Mouse (Mus musculus): ENCODE measurements around the gene Tspan9. TPM values are rescaled to one million over a fixed set of nuclear protein-coding genes. Genes with fewer than 3 reads are reported as not detected.

Tspan9 gene
- polyA plus RNA-seq, 1 experiment from 2014 or later, result 19.6 TPM

- ATAC-seq (no peak), DNase-seq (no peak)
- Histone ChIP-seq H3K9ac (replicated peaks) (no peak overlapping the region), H3K4me1 (ENCODE audit: insufficient read depth) (peaks cover 6% of the 10 kb centered on the region), H3K4me3 (ENCODE audit: low read depth, low read length) (no peak overlapping the region), H3K4me2 (ENCODE audit: low read depth, low read length) (no peak overlapping the region), H3K27ac (ENCODE audit: low read depth) (no peak overlapping the region), H3K27me3 (ENCODE audit: insufficient read depth, low read length) (no peaks in the 10 kb centered on the region), H3K9me3 (ENCODE audit: low read length) (no peaks in the 10 kb centered on the region), H3K36me3 (replicated peaks; ENCODE audit: insufficient read depth, low read length) (no peaks in the 10 kb centered on the region)
- WGBS (ENCODE audit: insufficient replicate concordance), result 67% methylated on average over 5 of the region's 5 CpGs
- TF ChIP-seq CTCF (IDR thresholded peaks at IDR 0.05; ENCODE audit: low read depth) (no peak), EP300 (IDR thresholded peaks at IDR 0.05; ENCODE audit: low read depth) (no peak)
Observed at GRCm38 (mm10) chr6:128061342-128061741, 82.1 kb downstream of the Tspan9 start.

- TF ChIP-seq EP300 (IDR thresholded peaks at IDR 0.05; ENCODE audit: low read depth), result no peak
- no peak for TF ChIP-seq CTCF (IDR thresholded peaks at IDR 0.05; ENCODE audit: low read depth)
- Histone ChIP-seq H3K27me3 (ENCODE audit: insufficient read depth, low read length) (no peaks in the 10 kb centered on the region), H3K9ac (replicated peaks) (no peak overlapping the region), H3K27ac (ENCODE audit: low read depth) (no peak overlapping the region), H3K36me3 (replicated peaks; ENCODE audit: insufficient read depth, low read length) (no peaks in the 10 kb centered on the region), H3K4me3 (ENCODE audit: low read depth, low read length) (no peak overlapping the region), H3K4me2 (ENCODE audit: low read depth, low read length) (no peak overlapping the region), H3K4me1 (ENCODE audit: insufficient read depth) (no peaks in the 10 kb centered on the region), H3K9me3 (ENCODE audit: low read length) (no peaks in the 10 kb centered on the region)
- DNase-seq (no peak), ATAC-seq (no peak)
- WGBS (ENCODE audit: insufficient replicate concordance), result 75% methylated on average over 9 of the region's 9 CpGs
Observed at GRCm38 (mm10) chr6:128058570-128058969, 84.8 kb downstream of the Tspan9 start.

- Histone ChIP-seq H3K27me3 (ENCODE audit: insufficient read depth, low read length) (no peaks in the 10 kb centered on the region), H3K36me3 (replicated peaks; ENCODE audit: insufficient read depth, low read length) (no peaks in the 10 kb centered on the region), H3K9me3 (ENCODE audit: low read length) (no peaks in the 10 kb centered on the region), H3K27ac (ENCODE audit: low read depth) (no peak overlapping the region), H3K4me3 (ENCODE audit: low read depth, low read length) (no peak overlapping the region), H3K4me1 (ENCODE audit: insufficient read depth) (no peaks in the 10 kb centered on the region), H3K9ac (replicated peaks) (no peak overlapping the region), H3K4me2 (ENCODE audit: low read depth, low read length) (no peak overlapping the region)
- TF ChIP-seq CTCF (IDR thresholded peaks at IDR 0.05; ENCODE audit: low read depth) (no peak), EP300 (IDR thresholded peaks at IDR 0.05; ENCODE audit: low read depth) (no peak)
- ATAC-seq, result no peak
- WGBS (ENCODE audit: insufficient replicate concordance), result 79% methylated on average over 7 of the region's 7 CpGs
- DNase-seq, result no peak
Observed at GRCm38 (mm10) chr6:128058157-128058556, 85.2 kb downstream of the Tspan9 start.

GRCm38 (mm10) chr6:128053000-128053732 lies 90.2 kb downstream of the Tspan9 start:
- H3K27ac ChIP-seq (ENCODE audit: low read depth), result no peak overlapping the region
- 61% methylated on average over 10 of the region's 10 CpGs for WGBS (ENCODE audit: insufficient replicate concordance)
- DNase-seq, result no peak
- no peaks in the 10 kb centered on the region for H3K4me1 ChIP-seq (ENCODE audit: insufficient read depth)
- no peaks in the 10 kb centered on the region for H3K9me3 ChIP-seq (ENCODE audit: low read length)
- no peak overlapping the region for H3K4me3 ChIP-seq (ENCODE audit: low read depth, low read length)
- TF ChIP-seq EP300 (IDR thresholded peaks at IDR 0.05; ENCODE audit: low read depth) (no peak), CTCF (IDR thresholded peaks at IDR 0.05; ENCODE audit: low read depth) (no peak)
- H3K4me2 ChIP-seq (ENCODE audit: low read depth, low read length), result no peak overlapping the region
- H3K36me3 ChIP-seq (replicated peaks; ENCODE audit: insufficient read depth, low read length), result no peaks in the 10 kb centered on the region
- H3K9ac ChIP-seq (replicated peaks), result no peak overlapping the region
- H3K27me3 ChIP-seq (ENCODE audit: insufficient read depth, low read length), result no peaks in the 10 kb centered on the region
- no peak for ATAC-seq

GRCm38 (mm10) chr6:128047671-128048070 lies 95.7 kb downstream of the Tspan9 start:
- ATAC-seq, result no peak
- no peaks in the 10 kb centered on the region for H3K9me3 ChIP-seq (ENCODE audit: low read length)
- H3K27me3 ChIP-seq (ENCODE audit: insufficient read depth, low read length), result no peaks in the 10 kb centered on the region
- no peak overlapping the region for H3K9ac ChIP-seq (replicated peaks)
- H3K4me3 ChIP-seq (ENCODE audit: low read depth, low read length), result no peak overlapping the region
- 55% methylated on average over 7 of the region's 7 CpGs for WGBS (ENCODE audit: insufficient replicate concordance)
- peaks cover 6% of the 10 kb centered on the region; the same call in 1 of the 2 replicates for H3K4me1 ChIP-seq (ENCODE audit: insufficient read depth)
- TF ChIP-seq EP300 (IDR thresholded peaks at IDR 0.05; ENCODE audit: low read depth), result no peak
- no peak for DNase-seq
- no peak overlapping the region for H3K27ac ChIP-seq (ENCODE audit: low read depth)
- H3K4me2 ChIP-seq (ENCODE audit: low read depth, low read length), result no peak overlapping the region
- H3K36me3 ChIP-seq (replicated peaks; ENCODE audit: insufficient read depth, low read length), result no peaks in the 10 kb centered on the region

- Histone ChIP-seq H3K4me1 (ENCODE audit: insufficient read depth) (peaks cover 6% of the 10 kb centered on the region; the same call in 1 of the 2 replicates), H3K36me3 (replicated peaks; ENCODE audit: insufficient read depth, low read length) (no peaks in the 10 kb centered on the region), H3K4me2 (ENCODE audit: low read depth, low read length) (no peak overlapping the region), H3K27ac (ENCODE audit: low read depth) (no peak overlapping the region), H3K4me3 (ENCODE audit: low read depth, low read length) (no peak overlapping the region), H3K27me3 (ENCODE audit: insufficient read depth, low read length) (no peaks in the 10 kb centered on the region), H3K9ac (replicated peaks) (no peak overlapping the region), H3K9me3 (ENCODE audit: low read length) (no peaks in the 10 kb centered on the region)
- ATAC-seq (peak; percentile 90), DNase-seq (no peak)
- TF ChIP-seq CTCF (IDR thresholded peaks at IDR 0.05; ENCODE audit: low read depth), result no peak
- no peak for TF ChIP-seq EP300 (IDR thresholded peaks at IDR 0.05; ENCODE audit: low read depth)
- WGBS (ENCODE audit: insufficient replicate concordance), result 65% methylated on average over 8 of the region's 8 CpGs
Observed at GRCm38 (mm10) chr6:128047239-128047638, 96.2 kb downstream of the Tspan9 start.

All from liver, postnatal 0 days (tissue).